Mouse (Mus musculus): ENCODE measurements around the gene Srpk2. TPM values are rescaled to one million over a fixed set of nuclear protein-coding genes. Genes with fewer than 3 reads are reported as not detected.

The Srpk2 gene
- total and polyA plus RNA-seq, 3 experiments, result 20.6 to 31.1 (median 23.3) TPM

DNA sequence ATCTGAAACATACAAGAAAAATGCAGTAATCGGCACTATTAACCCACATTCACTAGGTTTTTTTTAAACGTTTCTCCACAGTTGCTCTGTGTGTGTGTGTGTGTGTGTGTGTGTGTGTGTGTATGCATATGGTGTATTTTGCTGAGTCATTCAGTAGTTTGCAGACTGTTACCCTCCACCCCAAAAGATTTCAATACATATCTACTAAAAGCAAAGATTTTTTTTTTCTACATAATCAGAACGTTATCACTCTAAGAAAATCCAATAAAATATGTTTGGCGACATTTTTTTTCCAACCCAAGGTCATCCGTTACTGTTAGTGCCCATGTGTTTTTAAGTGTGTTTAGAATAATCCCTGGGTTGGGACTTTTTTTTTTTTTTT, 7.4 kb downstream of the Srpk2 start:
- peak overlapping the region; percentile 89; the same call in 1 of the 2 replicates for H3K4me2 ChIP-seq (ENCODE audit: insufficient read depth, low read depth, poor library complexity, severe bottlenecking)
- in situ Hi-C loops (cut with MboI; ENCODE audit: low pct_ligation_motif_present, low pct_unique_long_range_greater_than_20kb, low sequenced_read_pairs) (no loop called here), dilution Hi-C loops (cut with MboI; ENCODE audit: extremely low pct_ligation_motif_present, extremely low pct_unique_long_range_greater_than_20kb, low sequenced_read_pairs) (no loop called here)
- H3K4me1 ChIP-seq (ENCODE audit: control insufficient read depth in 1 of 2, insufficient read depth in 2 of 2), result peaks cover 0 to 35% of the 10 kb centered on the region in 2 experiments; a peak in 2 of 4 replicates
- H3K79me2 ChIP-seq (replicated peaks; ENCODE audit: control insufficient read depth, extremely low read depth, insufficient read depth, poor library complexity, severe bottlenecking), result no peaks in the 10 kb centered on the region; the same call in 1 of the 2 replicates
- H3K27ac ChIP-seq (ENCODE audit: insufficient read depth, low read depth), result no peak overlapping the region
- no peak overlapping the region for H3K4me3 ChIP-seq (replicated peaks in 1 of 3; ENCODE audit: low read depth in 2 of 3, low read length in 2 of 3, poor library complexity in 1 of 3)
- H3K9ac ChIP-seq (ENCODE audit: insufficient read depth, low read depth), result 0 out of 2 replicates have a peak overlapping the region, but pooled peaks have one; percentile 75
- H3K9me3 ChIP-seq (replicated peaks; ENCODE audit: low read length), result no peaks in the 10 kb centered on the region
- TF ChIP-seq MAFK (IDR thresholded peaks at IDR 0.05; ENCODE audit: insufficient replicate concordance, low read length) (peak; percentile 86), MAZ (IDR thresholded peaks at IDR 0.05; ENCODE audit: low read depth, low read length) (no peak), ZNF384 (IDR thresholded peaks at IDR 0.05; ENCODE audit: low read depth, low read length) (peak; percentile 23; the same call in 1 of the 2 replicates)
- DNase-seq (ENCODE audit: extremely low read depth), result no peak
- peaks cover 0 to 2% of the 10 kb centered on the region in 2 experiments for H3K36me3 ChIP-seq (replicated peaks in 1 of 2; ENCODE audit: control insufficient read depth in 1 of 2, insufficient read depth in 1 of 2, low read length in 1 of 2)
- no peaks in the 10 kb centered on the region for H3K27me3 ChIP-seq (replicated peaks)

- Histone ChIP-seq H3K4me1 (ENCODE audit: control insufficient read depth in 1 of 2, insufficient read depth in 2 of 2) (peaks cover 0 to 35% of the 10 kb centered on the region in 2 experiments; a peak in 2 of 4 replicates), H3K9me3 (replicated peaks; ENCODE audit: low read length) (no peaks in the 10 kb centered on the region), H3K79me2 (replicated peaks; ENCODE audit: control insufficient read depth, extremely low read depth, insufficient read depth, poor library complexity, severe bottlenecking) (no peaks in the 10 kb centered on the region; the same call in 1 of the 2 replicates), H3K27me3 (replicated peaks) (no peaks in the 10 kb centered on the region), H3K4me2 (ENCODE audit: insufficient read depth, low read depth, poor library complexity, severe bottlenecking) (peak overlapping the region; percentile 89), H3K36me3 (replicated peaks in 1 of 2; ENCODE audit: control insufficient read depth in 1 of 2, insufficient read depth in 1 of 2, low read length in 1 of 2) (peaks cover 0 to 2% of the 10 kb centered on the region in 2 experiments), H3K9ac (ENCODE audit: insufficient read depth, low read depth) (peak overlapping the region; percentile 75), H3K27ac (ENCODE audit: insufficient read depth, low read depth) (peak overlapping the region; percentile 37), H3K4me3 (replicated peaks in 1 of 3; ENCODE audit: low read depth in 2 of 3, low read length in 2 of 3, poor library complexity in 1 of 3) (peak overlapping the region; percentile 57 to 89 (median 88))
- dilution Hi-C loops (cut with MboI; ENCODE audit: extremely low pct_ligation_motif_present, extremely low pct_unique_long_range_greater_than_20kb, low sequenced_read_pairs) (no loop called here), in situ Hi-C loops (cut with MboI; ENCODE audit: low pct_ligation_motif_present, low pct_unique_long_range_greater_than_20kb, low sequenced_read_pairs) (no loop called here)
- TF ChIP-seq IRF4 (IDR thresholded peaks at IDR 0.05; ENCODE audit: low read depth, low read length) (no peak), ELF1 (IDR thresholded peaks at IDR 0.05; ENCODE audit: low read depth, low read length) (no peak), ETS1 (conservative IDR thresholded peaks at IDR 0.05; ENCODE audit: low read depth, low read length) (no peak), CHD1 (IDR thresholded peaks at IDR 0.05; ENCODE audit: low read depth, low read length) (no peak), ZKSCAN1 (IDR thresholded peaks at IDR 0.05; ENCODE audit: borderline replicate concordance, low read depth, low read length) (no peak), CHD2 (IDR thresholded peaks at IDR 0.05; ENCODE audit: low read length) (no peak), JUN (IDR thresholded peaks at IDR 0.05; ENCODE audit: insufficient read depth, low read depth, low read length) (no peak), TBP (conservative IDR thresholded peaks at IDR 0.05; ENCODE audit: low read depth, low read length) (0 out of 2 replicates have a peak, but pooled peaks have one; percentile 20), POLR2A (IDR thresholded peaks at IDR 0.05; ENCODE audit: low read depth, low read length) (no peak), MAZ (IDR thresholded peaks at IDR 0.05; ENCODE audit: low read depth, low read length) (no peak), ZNF384 (IDR thresholded peaks at IDR 0.05; ENCODE audit: low read depth, low read length) (no peak; the same call in 1 of the 2 replicates), NRF1 (IDR thresholded peaks at IDR 0.05; ENCODE audit: low read depth, low read length) (no peak), GABPA (IDR thresholded peaks at IDR 0.05; ENCODE audit: insufficient replicate concordance, low read depth, low read length) (no peak), POLR2AphosphoS2 (IDR thresholded peaks at IDR 0.05; ENCODE audit: low read depth, low read length) (no peak), UBTF (IDR thresholded peaks at IDR 0.05; ENCODE audit: low read depth, low read length) (0 out of 2 replicates have a peak, but pooled peaks have one; percentile 35), ZC3H11A (IDR thresholded peaks at IDR 0.05; ENCODE audit: low read depth, low read length) (no peak), CTCF (conservative IDR thresholded peaks at IDR 0.05 in 1 of 2, IDR thresholded peaks at IDR 0.05 in 1 of 2; ENCODE audit: low read depth in 2 of 2, low read length in 2 of 2) (no peak), RAD21 (IDR thresholded peaks at IDR 0.05; ENCODE audit: low read depth, low read length) (no peak), MAX (IDR thresholded peaks at IDR 0.05; ENCODE audit: low read length) (no peak), E2F4 (IDR thresholded peaks at IDR 0.05; ENCODE audit: insufficient replicate concordance, low read depth, low read length) (no peak), HCFC1 (IDR thresholded peaks at IDR 0.05; ENCODE audit: low read depth, low read length) (no peak), MAFK (IDR thresholded peaks at IDR 0.05; ENCODE audit: insufficient replicate concordance, low read length) (no peak), USF1 (IDR thresholded peaks at IDR 0.05; ENCODE audit: low read depth, low read length) (no peak), RCOR1 (conservative IDR thresholded peaks at IDR 0.05; ENCODE audit: low read depth, low read length) (no peak), SMC3 (IDR thresholded peaks at IDR 0.05; ENCODE audit: low read depth, low read length) (no peak), EP300 (IDR thresholded peaks at IDR 0.05; ENCODE audit: low read length) (0 out of 2 replicates have a peak, but pooled peaks have one; percentile 7), TCF12 (IDR thresholded peaks at IDR 0.05; ENCODE audit: low read depth, low read length) (no peak)
- DNase-seq (ENCODE audit: extremely low read depth), result peak; percentile 22
Observed at GRCm38 (mm10) chr5:23676156-23677071, 8.0 kb downstream of the Srpk2 start.
